Mouse (Mus musculus) liver, embryonic 12.5 days (tissue): ENCODE measurements at regions not wholly inside any gene's neighbourhood (a gene's known extent, or its start where the extent isn't known, plus 50 kb on each side); places are given as distances from the start of the nearest gene placed in this dataset.
"Not testable (repeated sequence)": the region's sequence is repeated elsewhere in the genome, so short reads cannot be mapped to it uniquely, and the experiment has no call there.

ENCODE experiments used
- ATAC-seq: fragments of 200-750 bp; cut with Nextera tagmentation; 2 replicates; pipeline ENCODE4 v1.8.0; 2017; ENCODE audit warnings: moderate number of reproducible peaks, mild to moderate bottlenecking, moderate library complexity
- H3K27ac ChIP-seq: fragments of 300-500 bp; sonication (generic); 2 replicates; pipeline ENCODE4 v1.5.1; 2016; ENCODE audit warnings: mild to moderate bottlenecking
- H3K27me3 ChIP-seq: fragments of 300-500 bp; sonication (generic); replicated peaks from 2 replicates; pipeline ENCODE4 v1.6.1; 2016; ENCODE audit warnings: mild to moderate bottlenecking, moderate library complexity
- H3K36me3 ChIP-seq: fragments of 300-500 bp; sonication (generic); 2 replicates; pipeline ENCODE4 v1.6.1; 2016; ENCODE audit warnings: mild to moderate bottlenecking, moderate library complexity
- H3K4me1 ChIP-seq: fragments of 300-500 bp; sonication (generic); 2 replicates; pipeline ENCODE4 v1.6.1; 2016
- H3K4me2 ChIP-seq: fragments of 300-500 bp; sonication (generic); 2 replicates; pipeline ENCODE4 v1.6.1; 2016; ENCODE audit warnings: mild to moderate bottlenecking, moderate library complexity
- H3K4me3 ChIP-seq: fragments of 300-500 bp; sonication (generic); 2 replicates; pipeline ENCODE4 v1.5.1; 2016; ENCODE audit warnings: mild to moderate bottlenecking, moderate library complexity
- H3K9ac ChIP-seq: fragments of 300-500 bp; sonication (generic); 2 replicates; pipeline ENCODE4 v1.6.1; 2016; ENCODE audit warnings: mild to moderate bottlenecking, moderate library complexity
- H3K9me3 ChIP-seq: fragments of 300-500 bp; sonication (generic); replicated peaks from 2 replicates; pipeline ENCODE4 v1.6.1; 2016; ENCODE audit warnings: mild to moderate bottlenecking, moderate library complexity
- WGBS: fragments of 180-500 bp; shearing (Covaris S2); methylation state at CpG from one replicate; pipeline ENCODE4 v1.1.7; 2016; ENCODE audit not compliant: insufficient replicate concordance; 5-methylcytosine and 5-hydroxymethylcytosine counted together

DNA sequence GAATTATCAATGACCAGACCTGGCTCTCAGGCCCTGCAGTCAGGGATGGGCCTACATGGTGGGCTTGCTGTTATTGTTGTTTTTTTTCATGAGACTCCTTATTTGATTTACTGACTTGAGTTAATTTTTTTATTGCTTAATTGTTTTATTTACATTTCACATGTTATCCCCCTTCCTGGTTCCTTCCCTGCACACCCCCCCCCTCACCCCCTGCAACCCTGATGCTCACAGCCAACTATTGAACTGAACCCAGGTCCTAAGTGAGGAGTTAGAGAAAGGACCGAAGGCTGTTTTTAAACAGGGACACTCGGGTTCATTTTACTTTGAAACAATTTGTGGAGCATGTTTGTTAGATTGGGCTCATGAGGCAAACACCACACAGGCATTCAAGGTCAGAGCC is 126.9 kb downstream of the Gm31371 start:
- not testable (repeated sequence) for H3K9me3 ChIP-seq, H3K4me3 ChIP-seq, H3K27ac ChIP-seq, H3K4me2 ChIP-seq, H3K4me1 ChIP-seq, H3K9ac ChIP-seq, ATAC-seq, H3K27me3 ChIP-seq, H3K36me3 ChIP-seq
- WGBS: 51% methylated on average over 2 of the region's 2 CpGs

- not testable (repeated sequence) for H3K9me3 ChIP-seq, H3K9ac ChIP-seq, H3K4me2 ChIP-seq, H3K4me1 ChIP-seq, H3K36me3 ChIP-seq, H3K4me3 ChIP-seq, H3K27me3 ChIP-seq, H3K27ac ChIP-seq, ATAC-seq
- 52% methylated on average over 2 of the region's 3 CpGs for WGBS
Observed at GRCm38 (mm10) chr8:20057626-20058025, 154.4 kb downstream of the Gm31371 start.

DNA sequence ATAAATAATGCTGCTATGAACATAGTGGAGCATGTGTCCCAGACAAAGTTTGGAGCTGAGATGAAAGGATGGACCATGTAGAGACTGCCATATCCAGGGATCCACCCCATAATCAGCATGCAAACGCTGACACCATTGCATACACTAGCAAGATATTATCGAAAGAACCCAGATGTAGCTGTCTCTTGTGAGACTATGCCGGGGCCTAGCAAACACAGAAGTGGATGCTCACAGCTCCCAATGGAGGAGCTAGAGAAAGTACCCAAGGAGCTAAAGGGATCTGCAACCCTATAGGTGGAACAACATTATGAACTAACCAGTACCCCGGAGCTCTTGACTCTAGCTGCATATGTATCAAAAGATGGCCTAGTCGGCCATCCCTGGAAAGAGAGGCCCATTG is 194.9 kb downstream of the Gm31371 start:
- WGBS: 66% methylated on average over 5 of the region's 5 CpGs
- not testable (repeated sequence) for H3K9me3 ChIP-seq, H3K9ac ChIP-seq, ATAC-seq, H3K27me3 ChIP-seq, H3K4me2 ChIP-seq, H3K36me3 ChIP-seq, H3K4me1 ChIP-seq, H3K4me3 ChIP-seq, H3K27ac ChIP-seq

- not testable (repeated sequence) for H3K36me3 ChIP-seq, ATAC-seq
Observed at GRCm38 (mm10) chr8:20100241-20100640, 197.0 kb downstream of the Gm31371 start.

DNA sequence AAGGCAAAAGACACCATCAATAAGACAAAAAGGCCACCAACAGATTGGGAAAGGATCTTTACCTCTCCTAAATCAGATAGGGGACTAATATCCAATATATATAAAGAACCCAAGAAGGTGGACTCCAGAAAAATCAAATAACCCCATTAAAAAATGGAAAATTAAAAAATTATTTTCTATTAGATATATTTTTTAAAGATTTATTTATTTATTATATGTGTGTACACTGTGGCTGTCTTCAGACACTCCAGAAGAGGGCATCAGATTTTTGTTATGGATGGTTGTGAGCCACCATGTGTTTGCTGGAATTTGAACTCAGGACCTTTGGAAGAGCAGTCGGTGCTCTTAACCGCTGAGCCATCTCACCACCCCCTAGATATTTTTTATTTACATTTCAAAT is 199.2 kb downstream of the Gm31371 start:
- H3K4me2 ChIP-seq, H3K27ac ChIP-seq, H3K9ac ChIP-seq, H3K27me3 ChIP-seq, H3K4me3 ChIP-seq, H3K4me1 ChIP-seq, H3K36me3 ChIP-seq, H3K9me3 ChIP-seq, ATAC-seq: not testable (repeated sequence)
- no CpG with 5 or more reads among the region's 2 CpGs for WGBS

More at GRCm38 (mm10) chr8:20100241-20100640, 197.0 kb downstream of the Gm31371 start:
- H3K9me3 ChIP-seq, H3K27ac ChIP-seq, H3K9ac ChIP-seq, H3K4me3 ChIP-seq, H3K4me2 ChIP-seq, H3K4me1 ChIP-seq, H3K27me3 ChIP-seq: not testable (repeated sequence)
- no CpG with 5 or more reads among the region's 1 CpGs for WGBS

- H3K27me3 ChIP-seq, H3K27ac ChIP-seq, H3K9ac ChIP-seq, H3K4me1 ChIP-seq, H3K36me3 ChIP-seq, ATAC-seq, H3K4me2 ChIP-seq, H3K4me3 ChIP-seq, H3K9me3 ChIP-seq: not testable (repeated sequence)
- WGBS: 65% methylated on average over 1 of the region's 2 CpGs
Observed at GRCm38 (mm10) chr8:20107154-20107553, 204.0 kb downstream of the Gm31371 start.

- H3K9me3 ChIP-seq, H3K4me3 ChIP-seq, H3K36me3 ChIP-seq, H3K4me2 ChIP-seq, H3K9ac ChIP-seq, H3K27me3 ChIP-seq, H3K4me1 ChIP-seq, ATAC-seq, H3K27ac ChIP-seq: not testable (repeated sequence)
- 52% methylated on average over 2 of the region's 2 CpGs for WGBS
Observed at GRCm38 (mm10) chr8:20116785-20117184, 213.6 kb downstream of the Gm31371 start.

- not testable (repeated sequence) for H3K4me2 ChIP-seq, H3K36me3 ChIP-seq, H3K9ac ChIP-seq, H3K4me1 ChIP-seq, ATAC-seq, H3K9me3 ChIP-seq, H3K27ac ChIP-seq, H3K4me3 ChIP-seq, H3K27me3 ChIP-seq
- WGBS: 68% methylated on average over 4 of the region's 4 CpGs
Observed at GRCm38 (mm10) chr8:20119581-20119980, 216.4 kb downstream of the Gm31371 start.

DNA sequence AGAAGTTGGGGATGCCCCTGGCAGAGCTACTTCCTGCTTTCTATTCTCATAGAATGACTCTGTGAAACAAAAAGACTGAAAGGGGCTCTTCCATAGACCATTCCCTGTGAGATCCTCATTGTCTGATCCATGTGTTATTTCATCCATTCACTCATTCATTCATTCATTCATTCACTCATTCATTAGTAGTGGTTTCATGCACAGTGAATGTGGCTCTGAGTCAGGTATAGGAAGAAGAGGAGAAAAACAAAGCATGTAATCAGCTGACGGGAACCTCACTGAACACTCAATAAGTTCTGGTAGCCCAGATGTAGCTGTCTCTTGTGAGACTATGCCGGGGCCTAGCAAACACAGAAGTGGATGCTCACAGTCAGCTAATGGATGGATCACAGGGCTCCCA is 217.0 kb downstream of the Gm31371 start:
- not testable (repeated sequence) for H3K4me1 ChIP-seq, H3K27me3 ChIP-seq, H3K4me2 ChIP-seq, H3K9ac ChIP-seq, ATAC-seq, H3K9me3 ChIP-seq, H3K27ac ChIP-seq, H3K4me3 ChIP-seq, H3K36me3 ChIP-seq
- 72% methylated on average over 2 of the region's 2 CpGs for WGBS

GRCm38 (mm10) chr8:20121391-20121909 is 218.3 kb downstream of the Gm31371 start:
- H3K36me3 ChIP-seq, H3K9me3 ChIP-seq, H3K4me2 ChIP-seq, ATAC-seq, H3K27me3 ChIP-seq, H3K9ac ChIP-seq, H3K4me1 ChIP-seq, H3K4me3 ChIP-seq, H3K27ac ChIP-seq: not testable (repeated sequence)
- WGBS: 78% methylated on average over 10 of the region's 11 CpGs

DNA sequence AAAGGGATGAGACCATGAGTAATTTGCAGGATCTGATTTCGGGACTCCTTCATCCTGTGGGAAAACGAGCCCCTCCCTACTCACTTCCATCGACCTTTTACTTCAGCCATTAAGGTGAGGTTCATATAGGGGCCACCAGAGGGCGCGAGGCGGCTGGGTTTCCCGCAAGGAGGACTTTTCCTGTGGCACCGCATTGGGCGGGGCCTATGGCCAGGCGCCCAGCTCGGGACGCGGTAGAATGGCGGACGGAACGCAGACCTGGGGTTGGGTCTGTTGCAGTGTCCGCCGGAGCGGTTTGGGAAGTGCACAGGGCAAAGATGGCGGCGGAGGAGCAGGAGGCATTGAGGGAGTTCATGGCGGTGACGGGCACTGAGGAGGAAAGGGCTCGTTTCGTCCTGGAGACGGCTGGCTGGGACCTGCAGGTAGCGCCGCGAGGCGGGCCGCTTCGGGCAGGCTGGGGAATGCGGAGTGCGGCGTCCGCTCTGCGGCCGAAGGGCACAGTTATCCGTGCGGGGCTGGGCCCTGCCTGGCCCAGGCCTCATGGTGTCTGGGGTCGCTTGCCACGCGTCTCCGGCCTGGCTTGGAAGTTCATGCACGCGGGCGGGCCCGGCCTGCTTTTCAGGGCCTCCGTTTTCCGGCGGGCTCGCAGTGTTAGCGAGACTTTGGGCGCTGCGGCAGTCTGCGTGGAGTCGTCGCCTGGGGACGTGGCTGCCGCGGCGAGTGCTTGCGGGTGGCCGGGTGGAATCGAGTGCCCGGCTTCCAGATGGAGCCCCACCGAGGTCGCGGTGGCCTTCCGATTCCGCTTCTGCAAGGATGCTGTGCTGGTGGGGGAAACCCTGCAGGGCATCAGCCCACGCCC is 219.1 kb downstream of the Gm31371 start:
- peak overlapping the region; percentile 71 for H3K4me3 ChIP-seq
- not testable (repeated sequence) for H3K36me3 ChIP-seq, H3K9me3 ChIP-seq, H3K4me1 ChIP-seq, H3K27me3 ChIP-seq
- H3K4me2 ChIP-seq: peak overlapping the region; percentile 62
- ATAC-seq: peak; percentile 100
- peak overlapping the region; percentile 67; the same call in 1 of the 2 replicates for H3K27ac ChIP-seq
- WGBS: 5% methylated on average over 71 of the region's 72 CpGs
- H3K9ac ChIP-seq: peak overlapping the region; percentile 84

DNA sequence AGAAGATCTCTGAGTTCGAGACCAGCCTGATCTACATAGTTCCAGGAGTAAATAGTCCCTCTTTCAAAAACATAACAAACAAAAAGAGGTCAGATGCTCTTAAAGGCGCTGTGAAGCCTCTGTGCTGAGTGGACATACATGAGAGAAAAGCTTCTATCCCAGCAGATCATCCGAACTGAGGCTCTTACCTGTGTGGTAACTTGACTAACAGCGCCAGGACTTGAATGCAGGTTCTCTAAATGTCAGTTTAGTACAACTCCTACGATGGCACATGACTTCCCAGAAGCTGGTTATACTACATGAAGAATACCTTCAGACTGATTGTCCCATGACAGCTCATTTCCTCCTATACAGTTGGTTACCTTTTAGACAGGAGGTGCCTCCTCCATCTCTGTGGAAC is 220.4 kb downstream of the Gm31371 start:
- peak overlapping the region; percentile 40; the same call in 1 of the 2 replicates for H3K4me2 ChIP-seq
- not testable (repeated sequence) for H3K4me1 ChIP-seq, H3K4me3 ChIP-seq, H3K9ac ChIP-seq, H3K27me3 ChIP-seq, H3K36me3 ChIP-seq, ATAC-seq, H3K9me3 ChIP-seq, H3K27ac ChIP-seq
- WGBS: 77% methylated on average over 5 of the region's 5 CpGs

- no CpG with 5 or more reads among the region's 1 CpGs for WGBS
Observed at GRCm38 (mm10) chr8:20135626-20136025, 227.4 kb downstream of the Gm15319 start.

More at GRCm38 (mm10) chr8:20135626-20136025, 227.4 kb downstream of the Gm15319 start:
- H3K9me3 ChIP-seq, H3K4me1 ChIP-seq, H3K4me2 ChIP-seq, H3K36me3 ChIP-seq, ATAC-seq, H3K4me3 ChIP-seq, H3K9ac ChIP-seq, H3K27ac ChIP-seq, H3K27me3 ChIP-seq: not testable (repeated sequence)
